Mouse (Mus musculus): ENCODE measurements at regions not wholly inside any gene's neighbourhood (a gene's known extent, or its start where the extent isn't known, plus 50 kb on each side); places are given as distances from the start of the nearest gene placed in this dataset.
"Not testable (repeated sequence)": the region's sequence is repeated elsewhere in the genome, so short reads cannot be mapped to it uniquely, and the experiment has no call there.

DNA sequence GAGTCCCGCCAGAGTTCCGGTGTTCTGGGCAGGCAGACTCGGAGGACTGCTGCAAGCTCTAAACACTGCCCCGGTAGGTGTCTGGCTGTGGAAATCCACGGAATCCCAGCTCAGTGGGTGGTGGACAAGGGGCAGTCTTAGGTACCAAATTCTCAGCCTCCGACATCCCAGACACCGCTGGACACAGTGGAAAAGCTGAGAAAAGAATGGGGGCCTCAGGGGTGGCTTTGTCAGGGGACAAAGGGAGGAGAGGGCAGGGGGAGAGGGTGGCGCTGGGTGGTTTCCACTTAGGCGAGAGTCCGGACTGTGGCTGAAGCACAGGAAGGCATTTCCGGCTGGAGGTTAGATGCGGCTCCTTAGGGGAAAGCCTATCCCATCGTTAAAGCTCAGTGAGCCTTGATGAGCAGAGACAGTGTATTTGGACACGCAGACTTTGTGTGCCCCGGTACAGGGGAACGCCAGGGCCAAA is 217.5 kb upstream of the Zpld1 start:
- DNase-seq = peak in 1 of 2 experiments; percentile 3

DNA sequence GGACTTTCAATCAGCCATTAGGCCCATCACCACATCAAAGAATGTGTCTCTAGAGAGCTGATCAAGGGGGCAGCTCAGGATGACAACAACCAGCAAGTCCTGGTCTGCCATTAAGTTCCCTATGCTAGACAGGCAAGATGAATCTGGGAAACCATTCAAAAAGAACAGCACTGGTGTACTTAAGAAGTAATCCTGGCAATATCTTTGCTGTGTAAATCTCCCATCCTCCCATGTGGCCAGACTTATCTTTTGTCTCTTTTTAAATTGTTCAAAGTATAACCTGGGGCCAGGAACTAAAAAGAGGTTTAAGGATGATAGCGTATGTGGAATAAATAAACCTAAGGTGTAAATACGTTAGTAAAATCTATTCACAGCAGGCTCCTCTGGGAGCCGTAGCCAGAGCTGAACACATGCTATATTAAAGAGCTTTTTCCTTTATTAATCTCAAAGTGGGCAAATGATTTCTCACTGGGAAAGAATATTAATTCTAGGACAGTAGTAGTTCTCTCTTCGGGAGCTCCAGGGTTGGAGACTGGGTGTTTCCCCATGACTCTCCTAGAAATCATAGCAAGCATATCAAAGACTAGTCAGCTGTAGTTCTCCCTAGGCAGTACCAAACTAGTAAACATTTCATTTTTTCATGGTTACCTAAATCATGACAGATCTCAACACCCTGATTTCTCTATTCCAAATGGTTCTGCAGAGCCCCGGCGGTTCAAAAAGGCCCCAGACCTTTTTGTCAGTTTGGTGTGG is 216.8 kb upstream of the Zpld1 start:
- DNase-seq = no peak

DNA sequence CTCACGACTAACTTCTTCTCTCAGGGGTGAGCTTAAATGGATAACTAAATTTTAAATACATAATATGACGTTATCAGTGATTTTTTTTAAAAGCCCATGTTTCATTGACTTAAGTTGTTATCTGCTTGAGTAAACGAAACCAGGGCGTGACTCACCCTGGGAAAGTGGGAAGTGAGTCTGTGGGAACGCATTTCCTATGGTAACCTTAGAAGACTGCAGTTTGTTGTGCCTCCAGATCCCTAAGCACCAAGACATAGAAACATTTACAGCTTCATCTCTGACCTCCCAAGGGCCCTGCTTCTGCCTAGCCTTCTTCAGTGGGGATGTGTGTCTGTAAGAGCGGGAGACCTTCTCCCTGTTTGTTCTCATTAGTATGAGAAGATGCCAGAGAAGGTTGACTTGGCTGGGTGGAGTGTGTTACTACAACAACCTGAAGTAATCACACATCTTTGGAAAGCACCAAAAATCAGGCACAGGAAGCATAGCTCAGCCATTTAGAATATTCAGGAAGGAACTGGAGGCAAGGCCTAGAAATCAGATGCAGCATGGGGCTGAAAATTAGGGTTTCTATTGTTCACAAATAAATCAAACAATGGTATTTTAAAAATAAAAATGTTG is 207.1 kb upstream of the Zpld1 start:
- no peak for DNase-seq

DNA sequence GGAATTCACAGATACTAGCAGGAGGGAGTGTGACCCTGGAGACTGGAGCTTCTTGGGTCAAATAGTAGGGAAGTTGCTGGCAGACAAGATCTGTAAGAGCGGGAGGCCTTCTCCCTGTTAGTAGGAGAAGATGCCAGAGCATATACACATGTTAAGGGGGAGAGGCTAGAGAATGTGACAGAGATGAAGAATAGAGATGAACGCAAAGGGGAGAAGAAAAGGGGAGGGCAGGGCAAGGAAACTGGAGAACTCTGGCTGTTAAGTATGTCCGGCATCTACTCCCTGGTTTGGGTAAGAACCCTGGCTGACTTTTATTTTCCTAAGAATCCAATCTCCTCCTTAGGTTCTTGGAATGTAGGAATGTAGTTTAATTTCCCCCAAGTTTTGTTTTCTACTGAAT is 206.5 kb upstream of the Zpld1 start:
- DNase-seq = no peak

DNA sequence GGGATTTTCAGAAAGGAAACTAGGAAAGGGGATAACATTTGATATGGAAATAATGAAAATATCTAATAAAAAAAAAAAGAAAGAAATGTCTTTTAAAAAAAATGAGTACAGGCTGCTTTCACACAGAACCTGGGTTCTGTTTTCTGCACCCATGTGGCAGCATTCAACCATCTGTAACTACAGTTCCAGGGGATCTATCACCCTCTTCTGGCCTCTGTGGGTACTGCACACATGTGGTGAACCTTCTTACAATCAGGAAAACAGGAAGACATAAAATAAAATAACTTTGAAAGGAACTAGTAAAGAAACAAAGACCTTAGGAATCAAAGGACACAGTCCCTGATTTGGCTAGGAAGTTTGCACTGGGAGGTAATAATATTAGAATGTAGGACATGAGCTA is 205.5 kb upstream of the Zpld1 start:
- DNase-seq = no peak

DNA sequence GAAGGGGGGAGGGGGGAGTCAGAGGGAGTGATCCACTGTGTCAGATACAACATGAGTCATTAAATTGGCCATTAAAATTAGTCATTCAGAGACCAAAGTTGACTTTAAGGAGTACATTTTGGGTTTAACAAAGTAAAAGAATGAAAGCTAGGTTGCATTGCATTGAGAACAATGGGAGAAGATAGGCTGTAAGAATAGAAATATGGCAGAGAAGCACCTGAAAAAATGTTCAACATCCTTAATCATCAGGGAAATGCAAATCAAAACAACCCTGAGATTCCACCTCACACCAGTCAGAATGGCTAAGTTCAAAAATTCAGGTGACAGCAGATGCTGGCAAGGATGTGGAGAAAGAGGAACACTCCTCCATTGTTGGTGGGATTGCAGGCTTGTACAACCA is 202.0 kb upstream of the Zpld1 start:
- DNase-seq = not testable (repeated sequence)

DNA sequence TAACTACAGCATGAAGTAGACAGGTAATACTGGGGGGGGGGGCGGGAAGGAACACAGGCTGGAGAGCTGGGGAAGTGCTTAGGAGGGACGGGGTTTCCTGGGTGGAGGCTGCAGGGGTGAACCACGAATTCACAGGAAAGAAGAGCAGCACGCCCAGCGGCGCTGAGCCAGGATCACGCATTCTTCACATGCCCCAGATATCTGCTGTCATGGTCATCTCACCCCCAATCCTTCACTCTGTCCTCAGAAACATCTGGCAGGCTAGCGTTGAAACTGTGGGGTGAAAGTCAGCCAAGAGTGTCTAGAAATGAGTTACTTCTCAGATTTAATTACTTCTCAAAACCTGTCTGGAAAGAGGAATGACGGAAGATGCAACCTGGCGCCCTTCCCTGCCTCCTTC is 197.3 kb upstream of the Zpld1 start:
- no peak for DNase-seq

DNA sequence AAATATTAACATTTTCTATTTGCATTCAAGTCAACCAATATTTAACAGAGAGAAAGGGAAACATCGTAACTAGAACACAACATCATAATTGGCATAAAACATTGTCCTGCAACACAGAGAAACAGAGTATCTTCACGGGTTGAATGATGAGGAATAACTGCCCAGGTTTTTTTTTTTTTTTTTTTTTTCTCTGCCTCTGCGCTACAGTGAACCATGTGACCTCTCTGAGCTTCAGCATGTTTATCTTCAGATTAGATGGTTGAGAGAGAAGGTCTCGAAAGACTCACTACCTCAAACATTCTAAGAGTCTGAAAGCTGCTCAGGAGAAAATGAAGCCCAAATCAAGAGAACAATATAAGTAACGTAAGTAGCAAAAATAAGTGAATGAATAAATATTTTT is 196.4 kb upstream of the Zpld1 start:
- DNase-seq = no peak

DNA sequence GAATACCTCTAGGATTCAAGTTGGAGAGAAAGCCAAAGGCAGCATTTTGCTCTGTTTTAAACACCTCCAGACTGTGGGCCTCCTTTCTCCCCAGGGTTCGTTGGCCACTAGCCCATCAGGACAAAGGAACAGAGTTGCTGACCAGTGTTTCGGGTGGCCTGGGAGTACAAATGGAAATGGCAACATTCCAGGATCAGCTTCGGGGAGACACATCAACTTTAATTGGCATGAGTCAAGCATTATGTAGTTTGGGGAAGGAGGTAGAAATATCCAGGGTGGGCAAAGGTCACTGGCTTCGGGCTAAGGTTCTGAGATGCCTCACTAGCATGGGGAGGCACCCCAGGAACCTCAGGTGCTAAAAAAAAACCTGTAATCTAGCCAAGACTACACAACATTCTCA is 194.3 kb upstream of the Zpld1 start:
- DNase-seq = no peak

DNA sequence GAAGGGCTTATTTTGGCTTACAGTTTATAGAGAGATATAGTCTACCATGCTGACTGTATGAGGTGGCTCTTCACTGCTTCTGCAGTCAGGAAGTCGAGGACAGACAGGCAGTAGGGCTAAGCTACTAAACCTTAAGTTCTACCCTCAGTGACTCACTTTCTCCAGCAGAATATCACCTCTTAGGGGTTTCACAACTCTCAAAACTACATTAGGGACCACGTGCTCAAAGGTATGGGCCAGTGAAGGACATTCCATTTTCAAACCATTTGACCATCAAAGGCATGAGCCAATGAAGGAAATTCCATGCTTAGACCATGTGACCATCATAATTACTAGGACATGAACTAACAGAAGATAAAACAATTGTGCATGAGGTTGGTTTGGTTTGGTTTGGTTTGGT is 186.6 kb upstream of the Zpld1 start:
- DNase-seq = no peak

DNA sequence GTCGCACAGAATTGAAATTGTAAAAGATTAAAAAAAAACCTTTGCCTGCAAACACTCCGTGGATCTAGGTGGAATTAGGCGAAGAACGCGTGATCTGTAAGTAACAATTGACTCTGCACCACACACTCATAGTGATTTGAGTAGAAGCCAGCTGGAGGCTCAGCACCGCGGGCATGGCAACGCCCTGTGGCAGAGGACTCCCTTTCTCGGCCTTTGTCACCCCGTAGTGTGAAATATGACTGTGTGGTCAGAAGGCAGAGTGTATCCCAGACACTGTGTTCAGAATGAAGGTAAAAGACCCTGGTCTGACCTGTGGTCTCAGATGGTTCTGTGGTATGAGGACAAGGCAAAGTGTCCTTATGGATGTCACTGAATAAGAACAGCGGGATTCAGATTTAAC is 183.0 kb upstream of the Zpld1 start:
- no peak for DNase-seq

DNA sequence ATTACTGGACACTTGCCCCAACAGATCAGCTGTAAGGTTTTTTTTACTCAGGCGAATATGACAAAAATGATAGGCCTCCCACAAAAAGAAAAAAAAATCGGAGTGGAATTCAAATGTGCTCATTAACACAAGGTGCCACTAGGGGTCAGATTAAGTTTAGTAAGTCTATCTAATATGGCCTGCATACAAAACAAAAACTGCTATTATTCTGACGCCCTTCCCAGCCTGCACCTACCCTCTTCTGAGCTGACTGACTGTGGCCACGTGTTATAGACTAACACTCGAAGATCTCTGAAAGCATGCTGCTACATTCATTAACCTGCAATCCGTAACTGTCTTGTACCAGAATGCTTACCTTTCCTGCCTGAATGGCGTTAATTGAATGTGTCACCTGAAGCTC is 182.5 kb upstream of the Zpld1 start:
- peak; percentile 24 to 40 for DNase-seq

DNA sequence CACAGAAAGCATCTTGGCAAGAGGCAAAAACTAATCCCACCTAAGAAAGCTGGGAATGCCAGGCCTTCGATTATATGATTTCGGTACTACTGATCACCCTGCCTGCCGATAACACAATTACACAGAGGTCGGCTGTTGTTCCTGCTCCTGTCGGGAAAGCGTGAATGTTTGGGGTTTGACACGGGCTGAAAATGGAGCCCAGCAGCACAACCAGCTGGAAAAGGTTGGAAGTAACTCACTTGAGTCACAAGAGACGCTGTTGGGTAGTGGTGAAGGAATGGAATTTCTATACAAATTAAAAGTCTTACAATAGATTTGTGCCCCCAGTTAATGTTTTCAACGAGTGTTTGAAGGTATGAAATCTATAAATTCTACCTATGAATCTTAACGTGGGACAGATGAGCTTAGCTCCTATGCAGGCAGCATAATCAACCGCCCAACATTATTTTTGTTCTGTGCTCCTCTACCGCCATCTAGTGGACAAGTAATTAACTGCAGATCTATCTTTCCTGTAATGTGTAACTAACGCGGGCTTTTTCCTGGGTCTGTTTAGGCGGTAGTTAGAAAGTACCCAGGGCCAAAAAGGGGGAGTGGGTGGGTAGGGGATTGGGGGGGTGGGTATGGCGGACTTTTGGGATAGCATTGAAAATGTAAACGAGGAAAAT is 178.9 kb upstream of the Zpld1 start:
- DNase-seq = peak; percentile 61 to 82

DNA sequence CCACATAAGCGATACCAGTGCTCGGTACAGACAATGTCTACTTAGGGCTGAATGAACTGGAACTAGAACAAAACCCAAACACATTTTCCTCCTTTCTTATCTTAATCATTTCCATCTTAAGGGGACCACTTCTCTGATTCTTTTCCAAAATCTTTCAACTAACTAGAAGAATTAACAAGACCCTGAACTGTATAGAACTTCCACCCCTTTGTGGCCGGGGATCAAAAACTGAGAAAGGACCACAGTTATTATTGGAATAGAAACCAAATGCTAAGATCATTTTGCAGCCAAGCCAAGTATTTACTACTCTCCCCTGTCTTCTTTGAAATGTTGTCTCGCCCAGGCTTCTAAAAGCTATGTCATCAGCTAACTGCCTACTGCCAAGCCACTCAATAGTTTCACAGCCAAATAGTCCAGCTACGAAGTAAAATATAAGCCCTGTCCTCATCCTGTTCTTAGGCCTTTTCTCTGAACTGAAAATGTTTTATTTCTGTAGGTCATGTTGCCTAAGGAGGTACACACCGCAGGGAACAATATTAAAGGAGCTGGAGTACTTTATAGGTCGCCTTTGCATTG is 177.3 kb upstream of the Zpld1 start:
- DNase-seq = no peak

DNA sequence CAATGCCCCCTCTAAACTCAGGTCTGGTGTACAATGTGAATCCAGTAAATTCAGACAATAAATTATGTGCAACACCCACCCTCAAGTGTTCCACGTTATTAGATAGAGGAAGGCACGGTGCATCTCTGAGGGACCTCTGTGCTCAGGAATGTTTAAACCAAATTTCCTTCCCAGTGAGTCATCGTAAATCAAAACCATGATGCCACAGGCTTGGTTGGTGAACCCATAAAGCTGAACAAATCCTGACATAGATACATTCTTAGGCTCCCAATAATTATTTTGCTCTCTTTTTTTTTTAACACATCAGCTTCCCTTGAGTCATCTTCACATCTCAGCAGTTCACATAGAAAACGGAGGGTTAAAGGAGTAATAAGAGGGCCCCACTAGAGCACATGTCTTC is 173.6 kb upstream of the Zpld1 start:
- no peak for DNase-seq

DNA sequence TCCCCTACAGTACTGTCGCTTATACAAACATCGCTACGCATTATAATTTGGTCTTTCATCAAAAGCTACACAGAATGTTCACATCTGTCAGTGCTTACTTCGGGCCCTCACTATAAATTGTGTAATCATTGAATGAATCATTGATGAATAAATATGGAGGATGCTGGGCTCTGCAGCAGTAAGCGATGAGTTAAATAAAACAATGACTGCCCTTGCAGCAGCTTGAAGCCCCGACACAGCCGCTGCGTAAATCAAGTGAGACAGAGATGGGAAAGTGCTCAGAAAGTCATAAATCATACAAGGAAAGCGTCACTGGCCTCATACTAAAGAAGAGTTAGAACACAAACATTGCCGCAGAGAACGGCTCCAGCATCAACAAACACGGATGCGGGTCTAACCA is 172.9 kb upstream of the Zpld1 start:
- no peak for DNase-seq

DNA sequence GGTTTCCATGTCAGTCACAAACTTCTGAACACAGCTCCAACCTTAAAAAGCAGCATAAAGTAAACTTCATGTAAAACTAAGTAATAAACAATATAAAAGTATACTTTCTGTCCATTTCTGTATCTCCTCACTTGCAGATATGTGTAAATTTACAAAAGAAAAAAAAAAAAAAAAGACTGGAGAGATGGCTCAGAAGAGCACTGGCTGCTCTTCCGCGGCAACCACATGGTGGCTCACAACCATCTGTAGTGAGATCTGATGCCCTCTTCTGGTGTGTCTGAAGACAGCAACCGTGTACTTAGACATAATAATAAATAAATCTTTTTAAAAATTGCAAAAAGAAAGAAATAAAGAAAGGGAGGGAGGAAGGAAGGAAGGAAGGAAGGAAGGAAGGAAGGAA is 171.9 kb upstream of the Zpld1 start:
- DNase-seq = no peak

DNA sequence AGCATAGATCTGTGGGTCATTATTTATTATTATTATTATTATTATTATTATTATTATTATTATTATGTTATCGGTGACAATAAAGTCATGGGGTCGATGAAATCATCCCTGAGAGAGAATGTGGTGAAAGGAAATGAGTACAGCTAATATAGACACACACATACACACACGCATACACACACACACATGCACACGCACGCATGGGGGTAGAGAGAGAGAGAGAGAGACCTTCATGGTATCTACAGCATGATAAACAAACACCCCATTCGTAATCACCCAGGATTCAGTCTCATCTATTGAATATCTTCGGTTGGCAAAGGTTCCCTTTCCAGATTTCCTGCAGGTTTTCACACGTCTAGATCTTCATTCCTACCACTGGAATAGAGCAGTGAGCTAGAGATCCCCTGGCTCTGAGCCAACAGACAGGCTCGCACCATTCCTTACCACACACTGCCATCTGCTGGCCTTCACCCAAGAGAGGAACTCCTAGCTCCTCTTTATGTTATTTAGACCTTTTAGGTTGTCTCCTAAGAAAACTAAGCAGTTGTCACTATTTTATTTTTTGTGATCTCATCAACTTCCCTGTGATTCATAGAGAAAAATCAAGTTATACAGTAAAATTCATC is 171.2 kb upstream of the Zpld1 start:
- peak; percentile 93 to 96 for DNase-seq

DNA sequence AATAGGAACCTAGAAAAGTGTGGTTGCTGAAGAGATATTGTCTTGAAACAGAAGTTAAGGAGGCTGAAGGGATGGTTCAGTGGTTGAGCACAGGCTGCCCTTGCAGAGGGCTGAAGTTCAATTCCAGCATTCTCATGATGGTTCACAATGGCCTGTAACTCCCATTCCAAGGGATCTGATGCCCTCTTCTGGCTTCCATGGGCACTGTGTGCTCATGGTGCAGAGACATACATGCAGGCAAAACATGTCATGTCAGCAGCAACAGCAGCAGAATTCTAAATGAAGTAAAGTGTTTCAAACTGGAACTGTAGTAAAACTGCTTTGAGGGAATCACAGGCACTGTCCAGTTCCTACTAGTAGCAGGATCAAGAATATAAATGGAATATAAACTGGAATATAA is 162.7 kb upstream of the Zpld1 start:
- peak in 1 of 2 experiments; percentile 12 for DNase-seq

DNA sequence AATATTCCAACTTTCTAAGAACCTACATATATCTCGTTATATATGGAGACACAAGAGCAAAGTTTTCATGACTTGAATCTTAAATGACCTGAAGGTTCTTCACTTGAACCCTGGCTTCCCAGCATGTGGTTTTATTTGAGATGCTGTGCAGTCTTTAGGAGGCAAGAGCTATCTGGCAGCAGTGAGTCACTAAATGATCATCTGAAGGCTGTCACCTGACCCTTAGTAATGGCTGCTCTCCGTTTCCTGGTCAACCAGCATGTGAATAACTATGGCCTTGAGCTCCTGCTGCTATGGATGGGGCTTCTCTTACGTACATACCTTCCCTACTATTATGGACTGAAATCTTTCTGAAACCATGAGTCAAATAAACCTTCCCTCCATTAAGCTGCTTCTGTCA is 149.8 kb upstream of the Zpld1 start:
- DNase-seq = no peak

DNA sequence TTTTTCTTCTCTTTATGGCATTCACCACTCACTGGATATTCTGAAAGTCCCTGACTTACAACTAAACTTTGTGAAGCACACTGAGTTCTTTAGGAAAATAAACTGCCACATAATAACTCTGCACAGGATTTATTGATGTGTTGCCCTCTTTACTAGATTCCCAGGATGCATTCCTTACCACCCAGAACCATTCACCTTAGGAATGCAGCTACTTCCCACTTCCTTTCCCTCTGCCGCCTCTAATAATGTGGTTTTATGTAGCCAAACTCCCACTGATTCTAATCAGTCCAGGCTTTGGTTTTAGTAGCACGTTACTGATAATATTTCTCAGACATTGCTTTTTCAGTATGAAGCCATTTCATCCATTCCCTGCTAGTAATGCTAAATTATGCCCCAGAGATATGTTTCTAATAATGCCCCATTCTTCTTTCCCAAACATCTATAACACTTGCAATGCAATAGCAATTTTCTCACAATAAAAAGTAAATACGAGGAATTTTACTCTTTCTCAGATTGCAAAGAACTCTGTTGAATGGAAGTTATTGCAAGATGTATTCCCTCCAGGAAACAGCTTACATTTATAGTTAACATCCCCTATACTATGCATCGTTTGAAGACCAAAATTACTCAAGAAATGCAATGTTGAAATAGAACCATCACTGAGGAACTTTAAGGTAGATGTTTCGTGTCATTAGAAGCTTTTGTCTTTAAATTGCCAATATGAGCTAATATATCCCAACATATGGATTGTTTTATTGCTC is 145.2 kb upstream of the Zpld1 start:
- no peak for DNase-seq

DNA sequence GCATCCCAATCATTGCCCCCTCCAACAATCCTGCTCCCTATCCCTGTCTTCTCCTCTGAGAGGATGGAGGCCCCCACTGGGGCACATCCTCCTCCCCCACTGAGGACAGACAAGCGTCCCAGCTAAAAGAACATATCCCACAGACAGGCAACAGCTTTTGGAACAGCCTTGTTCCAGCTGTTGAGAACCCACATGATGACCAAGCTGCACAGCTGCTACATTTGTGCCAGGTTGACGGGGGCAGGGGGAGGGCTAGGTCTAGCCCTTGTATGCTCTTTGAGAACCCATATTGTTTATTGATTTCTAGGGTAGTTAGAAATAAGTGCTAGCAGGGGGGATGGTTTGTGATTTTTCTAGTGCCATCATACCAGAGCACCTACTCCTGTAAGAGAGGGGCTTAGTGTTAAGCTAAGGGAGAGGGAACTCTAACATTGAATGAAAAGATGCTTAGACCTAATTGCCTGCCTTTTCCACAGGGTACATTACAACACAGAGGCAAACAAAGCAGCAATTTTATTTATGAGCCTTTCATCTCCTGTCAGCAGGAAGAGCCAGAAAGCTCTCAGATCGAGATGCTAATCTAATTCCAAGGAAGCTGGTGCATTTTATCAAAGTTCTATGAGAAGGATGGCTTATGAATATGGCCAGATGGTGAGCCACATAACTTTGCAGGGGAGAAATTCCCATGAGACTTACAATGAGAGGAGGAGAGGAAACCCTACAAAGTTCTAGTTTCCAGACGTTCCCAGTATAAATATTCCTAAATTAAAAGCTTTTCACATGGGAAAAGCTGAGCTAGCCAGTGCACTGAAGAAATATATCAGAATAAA is 137.6 kb upstream of the Zpld1 start:
- DNase-seq = no peak
